Mouse (Mus musculus): ENCODE data around the gene Fbxl17.

- TF ChIP-seq POLR2A (IDR thresholded peaks at IDR 0.05; ENCODE audit: low read depth, low read length) (no peak), CTCF (IDR thresholded peaks at IDR 0.05; ENCODE audit: borderline replicate concordance, insufficient read depth, low read length) (no peak)
Observed at GRCm38 (mm10) chr17:63370977-63371376, 128.8 kb downstream of the Fbxl17 start.

All from embryonic fibroblast, embryonic 13.5 days (primary cell).